Mouse (Mus musculus) frontal cortex, adult 2 months (tissue): ENCODE data around the gene Mast4. TPM values are rescaled to one million over a fixed set of nuclear protein-coding genes. Genes with fewer than 3 reads are reported as not detected.

Experiments
- DNase-seq, 2 experiments: peaks; one replicate each; pipeline ENCODE4 v3.0.0; 2022; ENCODE audit warnings: low spot score in 1 of 2; ENCODE audit errors: extremely low spot score in 1 of 2
- polyA plus RNA-seq: library from polyadenylated mRNA; depleted of rRNA; stranded (reverse); fragments of >200 nt; gene quantifications from 2 replicates; pipeline ENCODE4 v1.2.3, GENCODE M21; 2012

Mast4 gene
- polyA plus RNA-seq, 1 experiment = 18.2 TPM

DNA sequence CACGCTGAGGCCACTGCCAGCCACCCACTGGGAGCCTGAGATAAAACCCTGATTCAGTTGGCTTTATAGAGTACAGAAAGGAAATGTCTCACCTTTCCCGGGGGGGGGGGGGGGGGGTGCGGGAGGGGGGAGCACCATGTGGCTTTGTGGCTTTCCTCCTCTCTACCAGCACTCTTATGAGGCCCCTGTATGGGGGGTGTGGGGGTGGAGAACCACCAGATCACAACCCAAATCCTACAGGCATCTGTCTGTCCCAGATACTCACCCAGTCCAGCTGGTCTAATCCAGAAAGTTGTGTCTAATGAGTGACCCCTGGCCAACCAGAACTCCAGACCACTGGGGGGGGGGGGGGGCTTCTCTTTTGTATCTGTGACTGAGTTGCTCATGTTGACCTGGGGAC, 15.0 kb downstream of the Mast4 start:
- DNase-seq = no peak

DNA sequence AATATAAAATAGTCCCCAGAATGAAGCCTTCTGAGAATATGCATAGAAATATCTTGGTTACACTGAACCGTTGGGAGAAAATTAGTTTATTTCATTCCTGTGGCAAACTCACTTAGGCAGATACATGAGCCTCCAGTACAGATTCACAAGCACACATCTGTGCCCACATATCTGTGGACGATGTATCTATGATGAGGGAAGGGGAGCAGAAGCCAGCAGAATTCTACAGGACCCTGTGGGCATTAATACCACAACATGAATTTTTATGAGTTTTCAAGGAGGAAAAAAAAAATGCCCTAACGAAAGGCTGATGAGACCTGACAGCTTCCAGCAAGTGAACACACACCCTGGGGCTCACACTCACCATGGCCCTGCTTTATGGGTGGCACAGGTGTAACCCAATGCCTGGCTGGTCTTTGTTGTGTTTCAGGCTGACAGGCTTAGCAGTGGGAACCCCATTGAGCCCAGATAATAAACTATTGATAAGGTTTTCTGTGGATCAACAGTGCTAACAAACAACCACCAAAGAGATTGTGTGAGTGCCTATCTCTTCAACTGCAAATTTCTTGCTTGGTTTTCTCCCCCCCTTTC, 17.4 kb downstream of the Mast4 start:
- no peak for DNase-seq

GRCm38 (mm10) chr13:103315113-103315708, 19.1 kb downstream of the Mast4 start:
- DNase-seq = no peak

DNA sequence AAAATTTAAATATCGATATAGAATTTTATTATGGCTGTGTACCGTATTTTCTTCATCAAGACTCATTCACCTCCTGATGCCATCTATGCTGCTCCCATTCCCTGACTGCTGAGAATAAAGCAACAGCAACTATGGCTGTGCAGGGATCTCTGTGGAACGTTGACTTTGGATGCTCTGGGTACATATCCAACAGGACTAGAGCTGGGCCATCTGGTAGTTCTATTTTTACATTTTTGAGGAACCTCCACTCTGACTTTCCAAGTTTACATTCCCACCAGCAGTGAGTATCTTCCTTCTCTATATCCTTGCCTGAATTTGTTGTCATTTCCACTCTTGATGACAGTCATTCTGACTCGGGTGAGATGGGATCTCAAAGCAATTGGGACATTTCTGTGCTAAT, 26.0 kb downstream of the Mast4 start:
- peak; percentile 19 to 50 for DNase-seq

GRCm38 (mm10) chr13:103303826-103304225, 30.5 kb downstream of the Mast4 start:
- DNase-seq = no peak

DNA sequence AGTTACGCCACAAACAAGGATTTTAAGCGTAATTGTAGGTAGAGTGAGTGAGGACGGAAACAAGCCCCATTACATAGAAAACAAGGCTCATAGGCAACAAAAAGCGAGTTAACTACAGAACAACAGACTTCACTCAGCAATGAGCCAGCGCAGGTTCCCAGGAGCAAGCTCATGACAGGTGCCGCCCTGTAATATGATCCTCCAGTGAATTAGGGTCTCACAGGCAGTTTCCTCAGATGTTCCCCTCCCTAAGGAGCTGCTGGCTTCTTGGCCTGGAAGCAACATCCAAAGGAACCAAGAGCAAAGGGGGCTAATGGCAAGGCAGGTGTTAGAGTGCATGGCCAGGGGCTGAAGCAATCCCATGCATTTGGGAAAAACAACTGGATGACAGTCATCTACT, 31.8 kb downstream of the Mast4 start:
- DNase-seq = no peak

DNA sequence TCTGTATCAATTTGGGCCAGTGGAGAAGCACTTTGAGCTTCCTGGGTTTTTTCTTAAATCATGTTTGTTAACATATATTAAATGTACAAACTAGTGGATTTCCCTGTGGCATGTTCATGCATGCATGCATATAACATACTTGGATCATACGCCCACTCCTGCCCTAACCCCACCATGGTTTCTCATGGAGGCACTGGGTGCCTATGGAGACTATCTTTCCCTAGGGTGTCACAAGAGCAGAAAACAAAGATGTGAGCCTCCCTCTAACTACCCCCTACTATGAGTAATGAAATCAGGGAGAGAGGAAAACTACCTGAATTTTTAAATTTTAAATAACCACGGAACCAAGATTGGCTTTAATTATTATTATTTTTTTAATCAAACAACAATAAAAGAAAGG, 32.2 kb downstream of the Mast4 start:
- DNase-seq = no peak

DNA sequence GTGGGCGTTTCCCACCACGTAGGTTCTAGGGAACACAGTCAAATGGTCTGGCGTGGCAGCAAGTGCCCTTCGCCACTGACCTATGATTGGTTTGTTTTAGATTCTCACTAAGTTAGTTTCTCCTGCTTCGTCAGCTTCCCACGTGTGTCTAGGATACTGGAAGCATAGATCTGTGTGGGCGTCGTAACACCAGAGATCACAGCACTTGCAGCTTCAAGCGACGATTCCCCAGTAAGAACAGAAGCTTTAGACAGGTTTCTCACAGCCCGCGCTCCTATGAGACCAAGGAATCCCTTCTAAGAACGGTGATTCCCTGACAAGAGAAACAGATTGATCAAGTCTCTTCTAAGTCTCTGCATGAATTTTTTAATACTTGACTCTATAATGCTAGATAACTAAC, 39.9 kb downstream of the Mast4 start:
- peak in 1 of 2 experiments; percentile 23 for DNase-seq

- DNase-seq = no peak
These were observed 41.2 kb downstream of the Mast4 start for GRCm38 (mm10) chr13:103293121-103293520.

- DNase-seq = no peak
These were observed 43.2 kb downstream of the Mast4 start for GRCm38 (mm10) chr13:103291098-103291497.

DNA sequence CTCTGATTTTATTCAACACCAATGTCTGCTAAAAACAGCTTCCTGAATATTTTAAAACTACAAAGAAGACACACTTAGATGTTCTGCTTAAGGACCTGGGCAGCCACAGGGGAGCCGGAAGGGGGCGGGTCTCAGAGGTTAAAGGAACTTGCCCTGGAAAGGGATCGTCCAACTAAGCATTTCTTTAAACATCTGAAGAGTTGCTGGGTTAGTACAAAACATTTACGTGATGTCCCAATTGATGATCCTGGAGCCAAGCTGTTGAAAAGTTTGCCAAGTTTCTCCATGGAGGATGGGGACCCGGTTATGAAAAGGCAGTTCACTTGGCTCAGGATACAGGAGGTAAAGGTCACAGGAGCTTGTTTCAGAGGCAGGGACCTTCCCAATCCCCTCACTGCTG, 48.5 kb downstream of the Mast4 start:
- DNase-seq = no peak

DNA sequence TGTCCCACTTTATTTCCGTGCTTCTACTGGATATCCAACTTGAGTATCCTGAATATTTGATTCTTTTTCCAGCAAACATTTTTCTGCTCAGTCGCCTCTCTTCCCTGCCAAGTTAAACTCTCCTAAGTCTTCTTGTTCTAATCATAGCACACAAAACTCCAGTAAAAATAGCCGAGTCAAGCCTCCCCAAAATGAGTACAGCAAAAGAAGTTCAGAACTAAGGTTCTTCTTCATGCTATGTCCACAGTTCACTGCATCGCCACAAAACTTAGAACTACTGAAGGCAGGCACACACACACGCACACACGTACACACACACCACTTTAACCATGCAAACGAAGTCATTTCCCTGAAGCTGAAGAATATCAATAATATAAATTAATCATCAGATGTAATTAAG, 49.3 kb downstream of the Mast4 start:
- DNase-seq = peak in 1 of 2 experiments; percentile 51

GRCm38 (mm10) chr13:103270856-103271391, 63.4 kb downstream of the Mast4 start:
- DNase-seq = no peak

DNA sequence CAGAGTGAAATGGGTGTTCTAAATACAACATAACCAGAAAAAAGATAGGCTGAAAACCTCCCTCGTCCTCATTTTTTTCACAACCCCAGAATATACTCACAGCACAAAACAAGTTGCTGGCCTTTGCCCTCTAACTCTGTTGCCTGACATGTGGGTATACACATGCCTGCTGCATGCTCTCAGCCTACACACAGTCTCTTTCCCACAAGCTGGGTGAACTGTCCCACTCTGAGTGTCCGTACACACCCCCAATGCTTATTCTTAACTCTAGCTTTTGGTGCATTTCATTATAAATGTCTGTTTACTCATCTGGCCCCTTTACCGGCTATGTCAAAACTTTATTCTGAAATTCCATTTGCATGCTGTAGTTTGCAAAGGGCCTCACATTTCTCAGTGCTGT, 71.6 kb downstream of the Mast4 start:
- DNase-seq = no peak

DNA sequence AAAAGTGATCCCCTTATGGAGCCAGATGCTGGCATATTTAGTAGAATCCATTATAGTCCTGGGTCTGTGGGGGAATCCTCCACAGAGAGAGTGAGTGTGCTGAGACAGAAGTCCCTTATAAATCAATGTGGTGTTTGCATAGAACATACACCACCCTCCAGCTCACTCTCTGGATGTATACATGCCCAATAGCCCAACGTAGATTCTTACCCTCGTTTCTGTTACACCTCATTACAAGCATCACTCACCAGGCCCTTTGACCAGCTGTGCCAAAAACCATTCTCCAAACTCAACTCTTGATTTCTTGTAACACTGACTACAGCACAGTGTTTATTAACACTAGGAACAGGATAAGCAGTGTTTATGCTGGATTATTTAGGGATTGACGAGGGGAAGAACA, 72.2 kb downstream of the Mast4 start:
- no peak for DNase-seq

- DNase-seq = no peak
These were observed 73.9 kb downstream of the Mast4 start for GRCm38 (mm10) chr13:103260414-103260813.

GRCm38 (mm10) chr13:103258106-103258505, 76.2 kb downstream of the Mast4 start:
- no peak for DNase-seq

DNA sequence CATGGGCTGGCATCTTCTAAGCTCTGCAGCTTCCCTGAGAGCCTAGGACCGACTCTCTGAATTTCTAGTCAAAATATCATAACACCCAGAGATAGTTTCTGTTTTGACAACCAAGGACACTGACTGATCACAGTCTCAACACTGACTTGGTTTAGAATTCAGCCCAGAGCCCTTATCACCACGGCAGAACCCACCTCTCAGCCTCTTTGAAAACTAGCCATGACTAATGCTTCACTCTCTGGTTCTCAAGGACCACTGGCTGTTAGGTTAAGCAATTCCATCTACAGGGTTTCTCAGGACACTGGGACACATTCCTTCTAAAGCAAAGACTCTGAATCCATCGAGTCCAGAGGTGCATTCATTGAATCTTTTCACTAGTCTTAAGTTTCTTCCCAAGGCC, 79.4 kb downstream of the Mast4 start:
- no peak for DNase-seq

GRCm38 (mm10) chr13:103253077-103253476, 81.2 kb downstream of the Mast4 start:
- no peak for DNase-seq

DNA sequence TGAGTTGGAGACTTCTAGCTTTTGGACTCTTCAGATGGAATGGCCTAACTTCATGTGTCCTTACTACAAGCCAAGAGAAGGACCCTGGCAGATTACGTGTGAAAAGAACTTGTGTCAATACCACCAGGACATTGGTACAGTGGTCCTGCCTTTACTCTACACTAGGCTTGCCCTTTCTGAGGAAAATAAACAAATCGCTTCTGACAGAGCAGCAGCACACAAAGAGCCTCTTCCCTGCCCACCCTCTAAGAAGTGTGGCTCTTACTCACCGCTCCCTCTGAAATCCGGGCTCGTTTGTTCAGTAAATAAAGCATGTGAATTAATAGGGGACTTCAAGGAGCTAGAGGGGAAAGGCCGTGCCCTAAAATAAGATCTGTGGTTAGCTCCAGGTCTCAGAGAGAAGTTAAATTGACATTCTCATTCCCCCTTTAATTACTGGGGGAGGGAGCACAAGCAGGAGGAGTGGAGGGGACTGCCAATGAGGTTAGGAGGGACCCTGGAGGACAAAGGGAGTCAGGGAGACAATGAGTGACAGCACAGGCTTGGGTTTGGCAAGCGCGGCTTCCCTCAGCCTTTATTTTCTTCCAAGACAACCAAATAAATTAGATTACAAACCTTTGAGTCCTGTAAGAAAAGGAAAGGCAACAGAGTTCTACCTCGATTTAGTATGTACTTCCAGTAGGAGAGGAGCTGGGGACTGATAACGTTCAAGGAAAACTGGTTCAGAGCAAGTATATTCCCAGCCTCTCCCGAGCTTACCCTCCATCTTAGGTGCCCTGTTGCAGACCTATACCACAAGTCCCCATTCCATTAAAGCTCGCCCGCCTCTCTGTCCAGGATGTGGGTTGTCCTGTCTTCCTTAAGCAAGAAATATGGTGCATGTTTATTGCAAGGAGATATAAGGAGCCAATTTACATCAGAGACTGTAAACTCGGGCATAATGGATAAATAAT, 85.9 kb downstream of the Mast4 start:
- DNase-seq = no peak

- DNase-seq = no peak
These were observed 87.2 kb downstream of the Mast4 start for GRCm38 (mm10) chr13:103246973-103247718.
